Mouse (Mus musculus) liver, embryonic 11.5 days (tissue): ENCODE results near the gene Rspry1. TPM values are rescaled to one million over a fixed set of nuclear protein-coding genes. Genes with fewer than 3 reads are reported as not detected.

ENCODE experiments used
- ATAC-seq: fragments of 200-750 bp; cut with Nextera tagmentation; replicated peaks from 2 replicates; pipeline ENCODE4 v1.8.0; 2017; ENCODE audit warnings: moderate number of reproducible peaks, mild to moderate bottlenecking, moderate TSS enrichment, moderate library complexity; ENCODE audit not compliant: low FRiP score
- DNase-seq: peaks from one replicate; pipeline ENCODE4 v3.0.0-alpha.2; 2017; ENCODE audit warnings: low spot score
- H3K27ac ChIP-seq: fragments of 300-500 bp; sonication (generic); 2 replicates; pipeline ENCODE4 v1.5.1; 2014; ENCODE audit warnings: mild to moderate bottlenecking, low read depth, low read length, control low read depth
- H3K27me3 ChIP-seq: fragments of 300-500 bp; sonication (generic); replicated peaks from 2 replicates; pipeline ENCODE4 v1.6.1; 2014; ENCODE audit warnings: low read length, mixed read lengths; ENCODE audit not compliant: control insufficient read depth, insufficient read depth
- H3K36me3 ChIP-seq: fragments of 300-500 bp; sonication (generic); 2 replicates; pipeline ENCODE4 v1.6.1; 2014; ENCODE audit warnings: mild to moderate bottlenecking, low read length, moderate library complexity, mixed read lengths; ENCODE audit not compliant: control insufficient read depth, insufficient read depth
- H3K4me1 ChIP-seq: fragments of 300-500 bp; sonication (generic); replicated peaks from 2 replicates; pipeline ENCODE4 v1.6.1; 2014; ENCODE audit warnings: low read length, mixed read lengths; ENCODE audit not compliant: control insufficient read depth, insufficient read depth
- H3K4me2 ChIP-seq: fragments of 300-500 bp; sonication (generic); 2 replicates; pipeline ENCODE4 v1.6.1; 2014; ENCODE audit warnings: mild to moderate bottlenecking, control low read depth, moderate library complexity
- H3K4me3 ChIP-seq: fragments of 300-500 bp; sonication (generic); 2 replicates; pipeline ENCODE4 v1.5.1; 2014; ENCODE audit warnings: low read depth, low read length, control low read depth
- H3K9ac ChIP-seq: fragments of 300-500 bp; sonication (generic); 2 replicates; pipeline ENCODE4 v1.6.1; 2014; ENCODE audit warnings: low read depth, low read length, control low read depth
- H3K9me3 ChIP-seq: fragments of 300-500 bp; sonication (generic); 2 replicates; pipeline ENCODE4 v1.6.1; 2016; ENCODE audit warnings: low read length, inconsistent platforms, mixed read lengths; ENCODE audit not compliant: control insufficient read depth
- WGBS: fragments of 180-500 bp; shearing (Covaris S2); extraction: QIAGEN DNeasy Blood & Tissue Kit; methylation state at CpG from one replicate; pipeline ENCODE4 v1.1.7; 2014; 5-methylcytosine and 5-hydroxymethylcytosine counted together
- polyA plus RNA-seq: library from polyadenylated mRNA; unstranded; fragments of >200 nt; fragmentation: Nextera tagmentation; extraction: Ambion mirVana; gene quantifications from 2 replicates; pipeline ENCODE4 v1.2.1, GENCODE M21; 2014

Rspry1 gene
- polyA plus RNA-seq, 1 experiment from 2014 or later = 38.0 TPM

DNA sequence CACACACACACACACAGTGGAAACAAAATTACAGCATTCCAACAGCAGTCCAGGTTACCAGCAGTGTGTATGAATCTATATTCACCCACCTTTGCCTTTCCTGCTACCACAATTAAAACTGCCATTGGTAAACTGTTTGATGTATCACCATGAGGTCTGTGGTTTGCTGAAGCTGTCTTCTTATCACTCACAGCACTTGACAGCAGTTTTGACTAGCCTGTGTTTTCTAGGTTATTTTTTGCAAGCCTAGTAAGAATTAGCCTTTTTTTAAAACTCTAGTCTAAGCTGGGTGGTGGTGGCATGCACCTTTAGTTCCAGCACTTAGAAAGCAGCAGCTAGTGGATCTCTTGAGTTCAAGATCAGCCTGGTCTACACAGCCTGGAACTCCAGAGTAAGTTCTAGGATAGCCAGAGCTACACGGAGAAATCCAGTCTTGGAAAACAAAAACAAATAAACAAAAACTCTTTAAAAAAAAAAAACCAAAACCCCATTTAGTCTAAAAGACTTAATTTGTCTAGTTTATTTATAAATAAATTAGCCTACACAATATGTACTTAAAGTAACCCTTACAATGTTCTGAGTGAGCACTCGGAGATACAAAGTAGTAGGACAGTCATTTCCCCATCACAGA lies 31.9 kb downstream of the Rspry1 start:
- peak; percentile 60 for ATAC-seq
- peaks cover 7% of the 10 kb centered on the region for H3K36me3 ChIP-seq
- H3K9ac ChIP-seq = no peak overlapping the region
- no peaks in the 10 kb centered on the region for H3K9me3 ChIP-seq
- 56% methylated on average over 2 of the region's 2 CpGs for WGBS
- H3K27me3 ChIP-seq = no peaks in the 10 kb centered on the region
- DNase-seq = no peak
- peak overlapping the region; percentile 36 for H3K4me2 ChIP-seq
- peaks cover 11% of the 10 kb centered on the region for H3K4me1 ChIP-seq
- peak overlapping the region; percentile 73 for H3K27ac ChIP-seq
- no peak overlapping the region for H3K4me3 ChIP-seq

DNA sequence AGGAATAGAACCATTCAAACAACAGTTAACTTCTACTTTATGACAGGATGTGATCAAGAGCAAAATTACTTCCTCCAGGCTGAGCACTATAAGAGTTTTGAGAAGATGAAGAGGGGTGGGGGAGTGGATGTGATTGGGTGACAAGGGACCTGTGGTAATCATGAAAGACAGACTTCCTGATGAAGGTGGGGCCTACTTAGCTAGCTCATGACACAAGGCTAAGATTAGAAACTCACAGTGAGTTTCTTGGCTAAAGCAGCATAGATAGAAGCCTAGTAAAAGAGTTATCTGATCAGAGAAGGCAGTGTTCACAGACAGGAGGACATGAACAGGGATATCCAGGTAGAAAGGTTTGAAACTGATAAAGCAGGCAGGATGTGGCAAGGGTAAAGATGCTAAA lies 32.5 kb downstream of the Rspry1 start:
- Histone ChIP-seq H3K36me3 (peaks cover 7% of the 10 kb centered on the region), H3K4me1 (peaks cover 11% of the 10 kb centered on the region), H3K27me3 (no peaks in the 10 kb centered on the region), H3K9me3 (no peaks in the 10 kb centered on the region), H3K9ac (no peak overlapping the region), H3K27ac (peak overlapping the region; percentile 73; the same call in 1 of the 2 replicates), H3K4me3 (no peak overlapping the region), H3K4me2 (peak overlapping the region; percentile 36)
- ATAC-seq (peak; percentile 96), DNase-seq (no peak)

DNA sequence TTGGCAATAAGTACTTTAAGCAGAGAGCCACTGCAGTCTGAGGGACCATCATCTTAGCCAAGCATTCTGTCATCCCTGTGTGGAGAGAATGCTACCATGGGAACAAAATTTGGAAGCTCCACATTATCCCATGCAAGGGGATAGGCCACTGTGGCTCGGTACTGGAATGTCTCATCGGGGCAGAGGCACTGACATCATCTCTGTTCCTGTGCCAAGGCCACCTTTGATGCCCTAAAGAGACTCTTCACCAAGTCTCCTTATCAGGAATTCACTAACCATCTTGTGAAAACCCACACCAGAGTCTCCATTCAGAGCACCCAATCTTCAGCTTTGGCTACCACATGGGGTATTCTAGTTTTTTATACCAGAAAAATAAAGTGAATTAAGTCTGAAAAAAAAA lies 39.4 kb downstream of the Rspry1 start:
- Histone ChIP-seq H3K4me3 (no peak overlapping the region), H3K27me3 (no peaks in the 10 kb centered on the region), H3K27ac (no peak overlapping the region), H3K4me1 (no peaks in the 10 kb centered on the region), H3K9ac (no peak overlapping the region), H3K9me3 (no peaks in the 10 kb centered on the region), H3K4me2 (no peak overlapping the region), H3K36me3 (peaks cover 17% of the 10 kb centered on the region)
- DNase-seq (no peak), ATAC-seq (no peak)
- 92% methylated on average over 2 of the region's 2 CpGs for WGBS

DNA sequence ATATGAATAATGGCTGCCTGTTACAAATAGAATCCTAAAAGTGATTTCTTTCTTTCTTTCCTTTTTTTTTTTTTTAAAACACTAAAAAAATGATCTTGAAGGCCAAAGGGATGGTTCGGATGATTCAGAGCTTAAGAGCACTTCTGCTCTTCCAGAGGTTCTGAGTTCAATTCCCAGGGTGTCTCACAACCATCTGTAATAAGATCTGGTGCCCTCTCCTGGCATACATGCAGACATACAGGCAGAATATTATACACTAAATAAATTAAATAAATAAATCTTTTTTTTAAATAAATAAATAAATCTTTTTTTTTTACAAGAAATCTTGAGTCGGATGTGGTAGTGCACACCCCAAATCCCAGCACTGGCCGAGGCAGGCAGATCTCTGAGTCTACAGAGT lies 40.2 kb downstream of the Rspry1 start:
- peaks cover 24% of the 10 kb centered on the region for H3K36me3 ChIP-seq
- ATAC-seq (no peak), DNase-seq (no peak)
- H3K4me1 ChIP-seq = no peaks in the 10 kb centered on the region
- WGBS = 87% methylated on average over 3 of the region's 3 CpGs
- H3K27me3 ChIP-seq = no peaks in the 10 kb centered on the region
- no peak overlapping the region for H3K27ac ChIP-seq
- H3K4me2 ChIP-seq = no peak overlapping the region
- H3K9ac ChIP-seq = no peak overlapping the region
- no peak overlapping the region for H3K4me3 ChIP-seq
- no peaks in the 10 kb centered on the region for H3K9me3 ChIP-seq

DNA sequence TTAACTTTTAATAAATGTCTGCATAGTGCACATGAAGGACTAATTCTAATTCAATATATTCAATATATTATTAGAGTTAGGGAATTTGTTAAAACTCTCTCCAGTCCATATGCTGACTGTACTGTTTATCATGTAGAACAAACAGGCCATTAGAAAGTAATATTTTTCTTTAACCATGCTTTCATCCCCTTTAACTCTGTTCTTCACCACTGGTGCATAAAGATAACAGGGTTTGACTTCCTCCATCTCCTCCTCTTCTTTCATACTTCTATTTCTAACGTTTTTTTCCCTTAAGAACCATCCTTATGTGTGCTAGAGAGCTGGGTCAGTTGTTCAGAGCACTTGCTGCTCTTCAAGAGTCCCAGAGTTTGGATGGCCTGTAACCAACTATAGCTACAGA lies 43.5 kb downstream of the Rspry1 start:
- no peaks in the 10 kb centered on the region for H3K9me3 ChIP-seq
- ATAC-seq (no peak), DNase-seq (no peak)
- H3K4me1 ChIP-seq = no peaks in the 10 kb centered on the region
- H3K36me3 ChIP-seq = peaks cover 23% of the 10 kb centered on the region
- no peak overlapping the region for H3K9ac ChIP-seq
- 32% methylated on average over 1 of the region's 1 CpGs for WGBS
- H3K4me2 ChIP-seq = no peak overlapping the region
- no peak overlapping the region for H3K27ac ChIP-seq
- no peaks in the 10 kb centered on the region for H3K27me3 ChIP-seq
- H3K4me3 ChIP-seq = no peak overlapping the region

DNA sequence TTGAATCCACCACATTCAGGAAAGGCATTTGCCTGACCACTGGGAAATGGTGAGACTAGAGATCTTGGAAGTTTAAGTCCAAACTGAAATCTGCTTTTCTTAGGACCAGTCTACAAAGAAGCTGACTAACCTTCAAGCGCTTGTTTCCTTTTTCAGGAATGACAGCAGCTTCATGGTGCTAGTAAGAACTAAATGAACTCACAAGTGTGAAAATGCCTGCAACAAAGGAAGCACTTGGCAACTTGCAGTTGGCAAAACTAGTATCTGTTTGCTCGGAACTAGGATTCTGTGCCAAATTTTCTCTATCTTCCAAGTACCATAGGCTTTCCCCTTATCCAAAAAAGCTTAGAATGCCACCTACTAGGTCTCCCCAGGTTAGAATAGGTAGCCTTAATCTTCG lies 44.4 kb downstream of the Rspry1 start:
- H3K9me3 ChIP-seq = no peaks in the 10 kb centered on the region
- no peaks in the 10 kb centered on the region for H3K4me1 ChIP-seq
- ATAC-seq (no peak), DNase-seq (no peak)
- no peak overlapping the region for H3K4me2 ChIP-seq
- no peak overlapping the region for H3K27ac ChIP-seq
- no peak overlapping the region for H3K4me3 ChIP-seq
- H3K36me3 ChIP-seq = peaks cover 17% of the 10 kb centered on the region
- no peaks in the 10 kb centered on the region for H3K27me3 ChIP-seq
- 92% methylated on average over 3 of the region's 3 CpGs for WGBS
- no peak overlapping the region for H3K9ac ChIP-seq

DNA sequence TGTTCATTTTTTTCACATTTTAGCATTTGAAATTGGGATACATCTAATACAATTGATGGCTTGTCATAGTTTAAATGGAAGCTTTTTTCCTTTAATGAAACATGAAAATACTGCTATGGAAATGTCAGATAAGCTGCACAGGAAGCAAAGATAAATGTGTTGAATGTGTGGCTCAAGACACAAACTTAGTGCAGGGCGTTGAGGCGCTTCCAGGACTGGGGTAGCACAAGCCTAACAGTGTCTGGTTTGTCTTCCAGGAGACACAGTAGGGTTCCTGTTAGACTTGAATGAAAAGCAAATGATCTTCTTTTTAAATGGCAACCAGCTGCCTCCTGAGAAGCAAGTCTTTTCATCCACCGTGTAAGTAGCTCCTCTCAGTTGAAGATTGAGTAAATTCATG lies 47.8 kb downstream of the Rspry1 start:
- DNase-seq (no peak), ATAC-seq (no peak)
- H3K4me3 ChIP-seq = no peak overlapping the region
- H3K27ac ChIP-seq = no peak overlapping the region
- H3K4me1 ChIP-seq = no peaks in the 10 kb centered on the region
- no peak overlapping the region for H3K9ac ChIP-seq
- no peak overlapping the region for H3K4me2 ChIP-seq
- H3K9me3 ChIP-seq = no peaks in the 10 kb centered on the region
- peaks cover 19% of the 10 kb centered on the region for H3K36me3 ChIP-seq
- 56% methylated on average over 3 of the region's 3 CpGs for WGBS
- H3K27me3 ChIP-seq = no peaks in the 10 kb centered on the region

DNA sequence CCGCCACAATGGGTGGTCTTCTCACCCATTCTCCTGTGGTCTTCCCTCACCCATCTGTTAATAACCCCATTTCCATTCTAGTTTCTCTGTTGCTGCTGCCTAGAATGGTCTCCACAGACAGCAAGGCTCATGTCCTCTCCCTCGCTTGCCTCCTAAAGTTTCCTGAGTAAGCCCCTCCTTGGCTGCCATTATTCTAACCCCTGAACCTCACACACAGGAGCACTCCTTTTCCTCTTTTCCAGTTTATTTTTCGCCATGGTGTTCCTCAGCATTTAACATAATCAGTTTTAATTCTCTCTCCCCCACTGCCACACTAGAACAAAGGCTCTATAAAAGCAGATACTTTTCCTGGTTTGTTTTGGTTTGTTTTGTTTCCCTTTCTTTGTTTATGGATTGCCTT lies 51.2 kb downstream of the Rspry1 start:
- H3K27me3 ChIP-seq = no peaks in the 10 kb centered on the region
- H3K27ac ChIP-seq = no peak overlapping the region; the same call in 1 of the 2 replicates
- peaks cover 6% of the 10 kb centered on the region; the same call in 1 of the 2 replicates for H3K4me1 ChIP-seq
- H3K9ac ChIP-seq = no peak overlapping the region
- no peak overlapping the region for H3K4me3 ChIP-seq
- 79% methylated on average over 3 of the region's 3 CpGs for WGBS
- ATAC-seq (no peak), DNase-seq (no peak)
- H3K4me2 ChIP-seq = no peak overlapping the region
- no peaks in the 10 kb centered on the region for H3K9me3 ChIP-seq
- peaks cover 13% of the 10 kb centered on the region for H3K36me3 ChIP-seq

DNA sequence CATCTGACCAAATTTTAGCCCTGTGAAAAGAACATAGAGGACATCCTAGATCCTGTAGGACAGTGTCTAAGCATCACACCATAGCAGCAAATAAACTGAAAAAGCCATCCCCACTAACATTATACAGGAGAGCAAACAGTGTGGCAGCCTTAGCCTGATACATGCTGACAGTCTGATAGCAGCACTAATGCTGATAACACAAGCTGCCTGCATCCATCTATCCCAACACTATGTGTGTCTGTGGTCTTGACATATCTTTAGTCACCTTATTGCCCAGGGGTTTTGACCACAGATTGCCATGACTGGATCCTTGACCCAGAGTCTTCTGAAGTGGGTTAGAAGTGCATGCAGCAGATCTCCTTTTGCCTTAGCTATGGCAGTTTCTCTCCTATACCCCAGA lies 53.3 kb downstream of the Rspry1 start:
- ATAC-seq = peak; percentile 80; the same call in 1 of the 2 replicates
- no peak overlapping the region for H3K4me3 ChIP-seq
- H3K36me3 ChIP-seq = peaks cover 11% of the 10 kb centered on the region
- no peak overlapping the region for H3K9ac ChIP-seq
- H3K9me3 ChIP-seq = no peaks in the 10 kb centered on the region
- H3K27me3 ChIP-seq = no peaks in the 10 kb centered on the region
- peaks cover 6% of the 10 kb centered on the region; the same call in 1 of the 2 replicates for H3K4me1 ChIP-seq
- DNase-seq = no peak
- H3K4me2 ChIP-seq = no peak overlapping the region
- no peak overlapping the region for H3K27ac ChIP-seq
